Mouse (Mus musculus) naive thymus-derived CD4-positive, alpha-beta T cell, adult 2 months (primary cell): ENCODE results near the gene Zdhhc6.

Experiments
- DNase-seq: peaks from one replicate; pipeline ENCODE4 v3.0.0-alpha.2; 2011; ENCODE audit warnings: low read depth

Gene Zdhhc6

DNA sequence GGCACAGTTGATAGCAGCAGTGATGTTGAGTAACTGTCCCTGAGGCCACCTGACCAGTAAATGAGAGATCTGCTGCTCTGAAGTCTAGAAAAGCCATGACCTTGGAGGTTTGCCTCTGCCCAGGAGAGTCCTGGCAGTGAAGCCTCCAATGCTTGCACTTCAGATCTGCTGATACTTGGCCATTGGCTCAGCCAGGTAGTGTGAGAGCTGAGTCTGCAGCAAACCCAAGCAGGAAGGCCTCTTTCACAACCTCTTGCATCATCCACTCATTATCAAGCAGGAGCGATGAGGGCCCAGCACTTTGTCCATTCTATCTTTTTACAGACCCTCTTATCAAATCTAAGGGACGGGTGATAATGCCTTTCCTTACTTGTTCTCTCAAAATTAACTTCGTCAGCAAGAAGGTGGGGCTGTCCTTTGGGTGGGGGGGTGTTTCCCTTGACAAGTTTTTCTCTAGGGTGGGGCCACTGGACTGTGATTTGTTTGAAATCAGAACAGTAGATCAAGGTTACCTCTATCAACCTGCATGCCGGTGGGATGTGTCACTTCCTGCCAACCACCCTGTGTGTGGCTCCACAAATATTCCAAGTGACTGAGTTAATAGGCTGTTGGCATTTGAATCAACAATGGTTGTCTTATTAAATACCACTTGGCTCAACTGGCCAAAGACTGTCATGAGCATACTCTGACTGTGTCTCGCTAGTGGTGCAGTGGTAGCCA, 58.0 kb downstream of the Zdhhc6 start:
- DNase-seq = no peak

DNA sequence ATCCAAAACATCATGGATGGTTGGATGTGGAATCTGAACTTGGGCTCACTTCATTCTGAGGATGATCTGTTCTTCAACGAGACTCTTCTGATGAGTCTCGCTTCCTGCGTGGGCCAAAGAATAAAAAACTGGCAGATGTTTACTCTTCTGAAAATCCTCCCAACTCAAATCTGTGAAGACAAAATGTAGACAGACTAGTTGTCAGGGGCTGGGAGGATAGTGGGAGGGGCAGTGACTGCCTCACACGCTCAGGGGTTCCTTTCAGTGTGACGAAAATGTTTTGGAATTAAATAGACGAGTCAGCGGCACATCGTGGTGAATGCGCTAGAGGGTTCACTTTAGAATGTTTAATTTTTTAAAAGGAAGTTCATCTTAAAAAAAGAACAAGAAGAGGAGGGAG, 59.7 kb downstream of the Zdhhc6 start:
- DNase-seq = no peak

DNA sequence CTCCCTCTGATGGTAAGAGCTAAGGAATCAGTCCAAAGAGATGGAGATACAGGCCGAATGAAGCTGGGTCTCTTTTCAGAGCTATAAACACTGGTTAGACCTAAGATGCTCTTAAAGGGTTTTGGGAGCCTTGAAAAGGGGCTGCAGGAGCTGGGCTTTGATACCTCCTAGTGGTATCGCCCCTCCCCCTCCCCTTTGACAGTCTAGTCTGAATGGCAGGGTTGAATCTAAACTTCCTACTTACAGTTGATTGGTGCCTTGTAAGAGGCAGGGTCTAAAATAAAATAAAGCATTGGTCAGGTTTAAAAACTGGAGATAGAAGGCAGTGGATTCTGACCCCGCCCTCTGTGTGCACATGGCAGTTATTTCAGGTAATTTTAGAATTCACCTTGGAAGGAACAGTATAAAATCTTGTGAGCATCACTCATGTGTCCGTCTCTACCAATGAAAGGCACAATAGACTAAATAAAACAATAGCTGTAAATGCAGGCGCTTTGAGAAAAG, 61.3 kb downstream of the Zdhhc6 start:
- DNase-seq = peak; percentile 73

DNA sequence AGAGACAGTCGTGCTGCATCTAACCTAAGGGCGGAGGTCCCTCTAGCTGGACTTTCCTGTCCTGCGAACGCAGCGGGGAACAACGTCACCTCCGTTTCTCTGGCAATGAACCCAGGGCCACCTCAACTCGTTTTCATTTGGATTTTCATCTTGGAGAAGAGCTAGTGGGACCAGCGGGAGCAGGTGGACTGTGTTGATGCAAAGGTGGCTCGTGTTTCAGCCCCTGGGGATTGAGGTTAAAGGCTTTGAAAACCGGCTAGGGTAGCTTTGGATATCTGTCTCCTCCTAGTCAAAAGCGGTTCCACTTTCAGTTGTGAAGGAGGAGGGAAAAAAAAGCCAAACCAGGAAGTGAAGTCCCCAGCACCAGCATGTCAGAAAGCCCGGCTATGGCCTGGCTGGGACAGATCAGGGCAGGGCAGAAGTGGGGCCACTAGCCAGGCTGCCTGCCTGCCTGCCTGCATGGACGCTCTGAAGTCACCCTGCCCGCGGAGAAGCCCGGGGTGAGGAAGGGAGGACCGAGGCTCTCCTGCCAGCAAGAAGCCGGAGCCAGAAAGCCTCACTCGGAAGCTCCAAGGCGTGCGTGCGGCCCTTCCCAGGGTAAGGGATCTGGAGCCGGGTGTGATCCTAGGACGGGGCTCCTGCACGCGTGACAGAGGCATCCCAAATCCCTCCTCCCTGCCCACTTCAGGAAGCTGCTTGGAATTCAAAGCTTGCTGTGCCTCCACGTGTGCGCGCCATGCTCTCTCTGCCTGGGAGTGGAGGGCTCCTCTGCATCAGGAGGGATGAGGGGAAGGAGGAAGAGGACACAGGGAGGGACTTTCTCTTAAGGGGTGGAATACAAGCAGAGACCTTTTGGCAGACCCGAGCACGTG, 62.0 kb downstream of the Zdhhc6 start:
- DNase-seq = peak; percentile 77

DNA sequence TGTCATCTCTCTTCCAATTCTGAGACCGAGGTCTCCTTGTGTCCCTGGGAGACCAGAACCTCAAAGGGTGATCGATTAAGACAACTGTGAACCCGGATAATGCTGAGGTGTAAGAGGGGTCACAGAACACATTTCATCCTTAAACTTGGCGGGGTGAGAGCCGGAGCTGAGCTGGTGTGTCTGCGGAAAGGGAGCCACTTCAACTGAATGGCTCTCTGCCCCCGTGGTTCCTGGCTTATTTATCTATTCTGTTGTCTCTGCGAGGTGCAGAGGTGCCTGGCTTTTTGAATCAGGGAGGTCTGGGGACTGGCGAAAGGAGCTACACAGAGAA, 62.6 kb downstream of the Zdhhc6 start:
- DNase-seq = no peak

GRCm38 (mm10) chr19:55251383-55252124, 64.3 kb downstream of the Zdhhc6 start, which contains the start of gene Acsl5:
Gene Acsl5, plus strand, starts transcription at chr19:55251938.
- no peak for DNase-seq

DNA sequence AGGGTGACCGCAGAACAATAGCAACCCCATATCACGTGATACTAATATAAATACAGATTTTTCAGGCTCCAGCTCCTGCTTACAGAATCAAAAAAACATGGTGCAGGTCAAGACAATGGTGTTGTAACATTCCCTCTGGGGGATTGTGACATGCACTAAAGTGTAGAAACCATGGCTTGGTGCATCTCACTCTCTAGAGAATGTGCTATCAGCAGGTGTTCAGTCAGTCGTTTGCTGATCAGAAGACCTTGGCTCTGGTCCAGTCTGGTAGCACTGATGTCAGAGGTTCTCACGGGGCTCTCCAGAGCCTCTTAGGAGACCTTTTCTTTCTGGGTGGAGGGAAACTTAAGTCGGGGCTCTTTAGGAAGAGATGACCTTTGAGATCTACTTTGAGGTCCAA, 65.4 kb downstream of the Zdhhc6 start:
- DNase-seq = no peak

GRCm38 (mm10) chr19:55247991-55248520, 67.8 kb downstream of the Zdhhc6 start:
- no peak for DNase-seq

DNA sequence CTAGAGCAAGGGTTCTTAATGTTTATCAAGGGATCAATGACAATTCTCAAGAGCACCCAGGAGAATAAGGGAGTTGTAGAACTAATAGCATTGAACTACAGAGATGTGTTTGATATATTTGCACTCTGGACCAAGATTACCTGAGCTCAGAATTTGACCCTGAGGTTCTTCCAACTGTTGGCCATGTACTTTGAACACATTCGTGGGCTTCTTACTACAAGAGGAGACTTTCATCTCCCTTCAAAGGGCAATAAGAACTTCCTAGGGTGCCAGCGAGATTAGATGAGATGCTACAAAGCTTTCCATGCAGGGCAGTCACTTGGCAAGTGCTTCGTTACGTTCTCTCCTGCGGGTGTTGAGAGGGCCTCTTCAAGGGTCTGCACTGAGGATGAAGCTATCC, 68.3 kb downstream of the Zdhhc6 start:
- DNase-seq = no peak

DNA sequence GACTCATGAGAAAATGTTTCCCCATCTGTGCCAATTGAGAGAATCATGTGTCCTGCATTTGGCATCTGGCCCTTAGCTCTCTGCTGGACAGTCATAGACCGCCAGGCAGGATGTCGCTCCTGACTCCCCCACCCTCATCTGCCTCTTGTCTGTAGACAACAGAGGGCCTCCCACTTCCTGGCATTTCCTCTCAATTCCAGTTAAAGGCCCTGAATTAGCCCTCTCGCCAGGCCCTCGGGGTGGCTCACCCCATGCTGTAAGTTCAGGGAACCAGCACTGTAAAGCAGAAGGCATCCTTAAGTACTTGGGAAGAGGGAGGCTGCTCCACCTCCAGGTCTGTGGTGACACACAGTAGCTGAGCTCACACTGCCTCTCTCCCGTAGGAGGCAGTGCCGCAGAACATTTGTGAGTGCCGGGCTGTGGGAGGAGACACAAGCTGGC, 71.0 kb downstream of the Zdhhc6 start:
- no peak for DNase-seq

DNA sequence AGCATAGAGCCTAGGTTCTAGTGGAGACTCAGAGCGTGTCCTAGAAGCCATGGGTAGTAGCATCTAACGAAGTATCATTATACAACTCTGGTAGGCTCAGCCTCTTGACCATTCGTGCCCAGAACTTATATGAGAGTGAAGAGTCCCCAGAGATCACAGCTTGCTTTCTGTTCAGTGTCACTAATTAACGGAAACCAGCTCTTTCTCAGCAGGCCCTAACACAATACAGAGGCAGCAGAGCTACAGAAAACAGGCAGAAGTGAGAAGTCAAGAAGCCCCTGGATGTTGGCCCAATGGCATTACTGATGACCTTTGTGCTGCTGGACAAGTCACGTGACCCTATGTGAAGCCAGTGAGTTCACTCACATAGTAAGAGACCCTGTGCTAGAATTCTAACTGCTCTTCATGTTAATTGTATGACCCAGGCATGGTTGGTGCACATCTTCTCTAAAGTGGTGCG, 74.6 kb downstream of the Zdhhc6 start, which contains the start of gene Gucy2g:
TSS of gene Gucy2g (minus strand) at position 51 of the 460 bp plus-strand sequence.
- no peak for DNase-seq

- no peak for DNase-seq
Measured at GRCm38 (mm10) chr19:55239766-55240426, 75.9 kb downstream of the Zdhhc6 start.

DNA sequence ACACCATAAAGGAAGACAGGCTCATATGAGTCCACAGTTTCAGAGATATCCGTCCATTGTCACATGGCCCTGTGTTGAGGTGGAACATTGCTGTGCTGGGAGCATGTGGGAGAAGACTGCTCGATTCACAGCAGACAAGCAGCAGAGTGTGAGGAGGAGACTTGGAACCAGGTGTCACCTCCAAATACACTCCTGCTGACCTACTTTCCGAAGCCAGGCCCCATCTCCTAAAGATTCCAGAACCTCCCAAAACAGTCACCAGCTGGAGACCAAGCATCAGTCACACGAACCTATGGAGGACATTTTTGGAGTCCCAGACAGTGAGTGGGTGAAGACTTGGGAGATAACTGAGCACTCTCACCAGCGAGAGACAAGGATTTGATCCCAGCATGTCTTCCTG, 79.3 kb downstream of the Zdhhc6 start:
- DNase-seq = no peak

DNA sequence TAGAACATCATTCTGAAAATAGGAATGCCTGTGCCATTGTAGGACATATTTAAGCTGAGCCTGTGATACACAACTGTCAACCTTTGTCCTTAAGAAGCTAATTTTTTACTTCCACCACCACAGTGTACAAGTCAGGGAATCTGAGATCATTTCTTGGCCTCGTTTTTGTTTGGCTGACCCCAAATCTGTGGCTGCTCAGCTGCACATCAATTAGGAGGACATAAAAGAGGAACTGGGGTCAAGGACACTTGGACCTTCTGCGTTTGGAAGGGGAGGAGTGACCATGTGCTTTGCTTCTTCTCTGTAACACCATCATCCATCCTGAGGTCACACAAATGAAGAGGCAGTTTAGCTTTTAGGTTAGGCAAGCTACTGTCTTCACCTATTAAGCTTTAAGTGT, 79.8 kb downstream of the Zdhhc6 start:
- no peak for DNase-seq

GRCm38 (mm10) chr19:55232136-55232535, 83.7 kb downstream of the Zdhhc6 start:
- no peak for DNase-seq

DNA sequence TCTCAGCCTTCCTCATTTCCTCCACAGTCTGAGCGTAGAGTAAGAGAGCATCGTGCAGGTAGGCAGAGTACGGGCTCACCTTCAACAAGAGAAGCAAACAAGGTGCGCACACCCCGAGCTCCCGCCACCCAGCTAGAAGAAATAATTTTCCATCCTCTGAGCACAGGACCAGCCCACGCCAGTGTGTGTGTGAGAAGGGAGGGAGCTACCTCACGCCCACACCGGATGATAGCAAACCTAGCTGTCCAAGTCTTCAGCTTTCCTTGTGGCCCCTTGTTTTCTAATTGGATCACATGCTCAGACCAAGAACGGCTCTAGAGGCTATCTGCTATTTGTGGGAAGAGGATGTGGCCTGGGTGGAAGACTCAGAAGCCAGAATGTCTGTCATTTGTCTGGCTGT, 84.8 kb downstream of the Zdhhc6 start:
- no peak for DNase-seq

DNA sequence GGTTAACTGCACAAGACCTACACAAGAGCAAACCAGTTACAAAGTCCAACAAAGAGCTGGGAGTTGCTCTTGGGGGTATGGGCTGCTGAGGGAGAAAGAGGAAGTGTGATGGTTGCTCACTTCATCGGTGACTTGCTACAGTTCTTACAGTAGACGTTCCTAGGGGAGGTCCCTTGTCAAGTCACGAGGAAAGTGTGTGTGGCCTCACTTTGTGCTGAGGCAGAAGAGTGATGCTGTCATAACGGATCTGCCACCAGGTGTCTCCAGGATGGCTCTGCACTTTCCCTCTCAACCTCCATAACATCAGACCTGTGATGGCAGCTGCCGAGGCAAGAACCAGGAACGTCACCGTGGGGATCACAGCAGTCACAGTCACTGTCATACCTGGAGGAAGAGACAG, 88.7 kb downstream of the Zdhhc6 start:
- DNase-seq = no peak

GRCm38 (mm10) chr19:55226621-55227020, 89.2 kb downstream of the Zdhhc6 start:
- DNase-seq = no peak

DNA sequence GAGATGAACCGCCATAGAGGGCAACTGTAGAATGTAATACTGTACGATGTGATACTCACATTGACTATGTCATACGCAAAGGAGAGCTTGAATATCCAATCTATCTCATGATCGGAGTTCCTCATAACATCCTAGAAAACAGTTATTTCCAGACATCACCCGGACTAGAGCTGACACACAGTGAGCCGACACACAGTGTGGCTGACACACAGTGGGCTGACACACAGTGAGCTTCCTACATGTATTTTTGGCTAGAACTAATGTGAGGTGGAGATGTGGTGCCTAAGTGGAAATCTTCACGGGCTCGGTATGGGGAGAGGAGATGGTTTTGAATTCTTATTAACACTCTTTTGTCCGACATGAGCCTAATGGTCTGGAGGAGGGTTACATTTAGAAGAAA, 93.6 kb downstream of the Zdhhc6 start:
- no peak for DNase-seq
